Mouse (Mus musculus): Measurements from ENCODE around the gene Apol7a. TPM values are rescaled to one million over a fixed set of nuclear protein-coding genes. Genes with fewer than 3 reads are reported as not detected.

Gene Apol7a
- polyA plus RNA-seq, 2 experiments, result 0.23 to 0.50 TPM

- Histone ChIP-seq H3K9me3 (ENCODE audit: control insufficient read depth, low read length) (no peaks in the 10 kb centered on the region), H3K4me2 (replicated peaks; ENCODE audit: low read depth, low read length, severe bottlenecking) (no peak overlapping the region), H3K27ac (replicated peaks; ENCODE audit: low read depth, low read length) (no peak overlapping the region), H3K9ac (ENCODE audit: low read depth, low read length, severe bottlenecking) (no peak overlapping the region), H3K4me1 (ENCODE audit: control insufficient read depth, insufficient read depth, low read length) (no peaks in the 10 kb centered on the region), H3K27me3 (ENCODE audit: control insufficient read depth, insufficient read depth, low read length) (no peaks in the 10 kb centered on the region), H3K4me3 (replicated peaks; ENCODE audit: low read length) (no peak overlapping the region), H3K36me3 (ENCODE audit: control insufficient read depth, insufficient read depth, low read length) (no peaks in the 10 kb centered on the region)
- ATAC-seq (ENCODE audit: low FRiP score, low read depth) (no peak), DNase-seq (ENCODE audit: low spot score) (no peak)
- 78% methylated on average over 2 of the region's 2 CpGs for WGBS
- TF ChIP-seq POLR2A (IDR thresholded peaks at IDR 0.05; ENCODE audit: borderline replicate concordance, extremely low read depth, insufficient read depth, insufficient read length), result no peak
These were observed 11.4 kb downstream of the Apol7a start for GRCm38 (mm10) chr15:77387462-77387861.

- DNase-seq (ENCODE audit: low spot score) (no peak), ATAC-seq (ENCODE audit: low FRiP score, low read depth) (no peak)
- Histone ChIP-seq H3K36me3 (ENCODE audit: control insufficient read depth, insufficient read depth, low read length) (no peaks in the 10 kb centered on the region), H3K4me1 (ENCODE audit: control insufficient read depth, insufficient read depth, low read length) (no peaks in the 10 kb centered on the region), H3K9me3 (ENCODE audit: control insufficient read depth, low read length) (no peaks in the 10 kb centered on the region), H3K9ac (ENCODE audit: low read depth, low read length, severe bottlenecking) (no peak overlapping the region), H3K27ac (replicated peaks; ENCODE audit: low read depth, low read length) (no peak overlapping the region), H3K4me3 (replicated peaks; ENCODE audit: low read length) (no peak overlapping the region), H3K27me3 (ENCODE audit: control insufficient read depth, insufficient read depth, low read length) (no peaks in the 10 kb centered on the region), H3K4me2 (replicated peaks; ENCODE audit: low read depth, low read length, severe bottlenecking) (no peak overlapping the region)
- TF ChIP-seq POLR2A (IDR thresholded peaks at IDR 0.05; ENCODE audit: borderline replicate concordance, extremely low read depth, insufficient read depth, insufficient read length), result no peak
- WGBS, result 90% methylated on average over 7 of the region's 7 CpGs
These were observed 14.4 kb downstream of the Apol7a start for GRCm38 (mm10) chr15:77384340-77385030.

DNA sequence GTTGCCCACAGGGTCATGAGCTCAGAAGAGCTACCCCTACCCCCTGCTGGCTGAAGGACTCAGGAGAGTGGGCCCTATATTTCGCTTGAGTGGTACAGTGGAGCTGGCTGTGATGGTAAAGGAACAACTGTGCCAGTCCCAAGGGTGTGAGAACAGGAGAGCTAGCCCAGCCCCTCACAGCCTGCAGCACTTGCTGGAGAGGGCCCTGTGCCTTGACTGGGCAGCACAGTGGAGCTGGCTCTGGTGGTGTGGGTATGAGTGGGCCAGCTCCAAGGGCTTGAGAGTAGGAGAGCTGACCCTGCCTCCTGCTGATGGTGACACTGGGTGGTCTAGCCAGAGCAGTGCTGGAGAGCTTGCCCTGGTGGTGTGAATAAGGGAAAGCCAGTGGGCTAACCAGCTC lies 16.0 kb downstream of the Apol7a start:
- no peak overlapping the region for H3K4me2 ChIP-seq (replicated peaks; ENCODE audit: low read depth, low read length, severe bottlenecking)
- 67% methylated on average over 1 of the region's 1 CpGs for WGBS
- no peak for DNase-seq (ENCODE audit: low spot score)
- H3K27ac ChIP-seq (replicated peaks; ENCODE audit: low read depth, low read length), result no peak overlapping the region
- H3K9ac ChIP-seq (ENCODE audit: low read depth, low read length, severe bottlenecking), result no peak overlapping the region
- no peaks in the 10 kb centered on the region for H3K27me3 ChIP-seq (ENCODE audit: control insufficient read depth, insufficient read depth, low read length)
- H3K36me3 ChIP-seq (ENCODE audit: control insufficient read depth, insufficient read depth, low read length), result no peaks in the 10 kb centered on the region
- no peak overlapping the region for H3K4me3 ChIP-seq (replicated peaks; ENCODE audit: low read length)
- ATAC-seq (ENCODE audit: low FRiP score, low read depth), result no peak
- no peaks in the 10 kb centered on the region for H3K4me1 ChIP-seq (ENCODE audit: control insufficient read depth, insufficient read depth, low read length)
- TF ChIP-seq POLR2A (IDR thresholded peaks at IDR 0.05; ENCODE audit: borderline replicate concordance, extremely low read depth, insufficient read depth, insufficient read length), result no peak
- H3K9me3 ChIP-seq (ENCODE audit: control insufficient read depth, low read length), result no peaks in the 10 kb centered on the region

DNA sequence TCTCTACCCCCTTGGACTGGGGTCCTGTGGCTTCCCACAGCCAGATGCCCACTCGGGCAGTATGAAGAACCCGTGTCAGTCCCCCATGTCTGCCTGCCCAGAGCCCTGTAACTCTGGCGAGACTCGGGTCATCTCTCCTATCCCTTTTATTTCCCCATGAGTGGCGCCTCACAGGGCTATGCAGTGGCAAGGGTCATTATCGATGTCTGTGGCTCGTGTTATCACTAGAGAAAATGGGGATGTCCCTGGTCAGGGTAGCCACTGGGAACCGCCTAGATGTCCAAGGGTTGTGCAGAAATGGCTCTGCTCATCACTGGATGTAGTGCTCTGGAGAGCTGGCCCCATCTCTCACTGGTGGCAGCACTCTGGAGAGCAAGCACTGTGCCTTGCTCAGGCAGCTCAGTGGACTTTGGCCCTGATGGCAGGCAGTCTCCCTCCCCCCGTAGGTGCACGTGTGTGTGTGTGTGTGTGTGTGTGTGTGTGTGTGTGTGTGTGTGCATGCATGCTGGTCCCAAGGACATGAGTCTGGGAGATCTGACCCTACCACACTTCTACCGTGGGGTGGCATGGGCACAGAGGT lies 16.5 kb downstream of the Apol7a start:
- DNase-seq (ENCODE audit: low spot score) (no peak), ATAC-seq (ENCODE audit: low FRiP score, low read depth) (no peak)
- Histone ChIP-seq H3K4me2 (replicated peaks; ENCODE audit: low read depth, low read length, severe bottlenecking) (no peak overlapping the region), H3K27ac (replicated peaks; ENCODE audit: low read depth, low read length) (no peak overlapping the region), H3K9ac (ENCODE audit: low read depth, low read length, severe bottlenecking) (no peak overlapping the region), H3K4me3 (replicated peaks; ENCODE audit: low read length) (no peak overlapping the region), H3K36me3 (ENCODE audit: control insufficient read depth, insufficient read depth, low read length) (no peaks in the 10 kb centered on the region), H3K9me3 (ENCODE audit: control insufficient read depth, low read length) (no peaks in the 10 kb centered on the region), H3K4me1 (ENCODE audit: control insufficient read depth, insufficient read depth, low read length) (no peaks in the 10 kb centered on the region), H3K27me3 (ENCODE audit: control insufficient read depth, insufficient read depth, low read length) (no peaks in the 10 kb centered on the region)
- WGBS, result 82% methylated on average over 11 of the region's 11 CpGs
- no peak for TF ChIP-seq POLR2A (IDR thresholded peaks at IDR 0.05; ENCODE audit: borderline replicate concordance, extremely low read depth, insufficient read depth, insufficient read length)

- no peak for TF ChIP-seq POLR2A (IDR thresholded peaks at IDR 0.05; ENCODE audit: borderline replicate concordance, extremely low read depth, insufficient read depth, insufficient read length)
- Histone ChIP-seq H3K9ac (ENCODE audit: low read depth, low read length, severe bottlenecking) (no peak overlapping the region), H3K27me3 (ENCODE audit: control insufficient read depth, insufficient read depth, low read length) (no peaks in the 10 kb centered on the region), H3K4me1 (ENCODE audit: control insufficient read depth, insufficient read depth, low read length) (no peaks in the 10 kb centered on the region), H3K36me3 (ENCODE audit: control insufficient read depth, insufficient read depth, low read length) (no peaks in the 10 kb centered on the region), H3K27ac (replicated peaks; ENCODE audit: low read depth, low read length) (no peak overlapping the region), H3K4me2 (replicated peaks; ENCODE audit: low read depth, low read length, severe bottlenecking) (no peak overlapping the region), H3K9me3 (ENCODE audit: control insufficient read depth, low read length) (no peaks in the 10 kb centered on the region), H3K4me3 (replicated peaks; ENCODE audit: low read length) (no peak overlapping the region)
- WGBS, result 71% methylated on average over 6 of the region's 6 CpGs
- no peak for ATAC-seq (ENCODE audit: low FRiP score, low read depth)
- no peak for DNase-seq (ENCODE audit: low spot score)
These were observed 17.4 kb downstream of the Apol7a start for GRCm38 (mm10) chr15:77381481-77381880.

All from limb, embryonic 14.5 days (tissue).